Mouse (Mus musculus) spleen, embryonic (tissue): ENCODE results near the gene Cpeb2.

ENCODE experiments used
- CTCF ChIA-PET: fragments of 350-600 bp; sonication (Branson Sonifier 250); formaldehyde crosslinking; loops from one replicate; lab custom pipeline; 2022; lab: Charles Lee

Cpeb2 gene

DNA sequence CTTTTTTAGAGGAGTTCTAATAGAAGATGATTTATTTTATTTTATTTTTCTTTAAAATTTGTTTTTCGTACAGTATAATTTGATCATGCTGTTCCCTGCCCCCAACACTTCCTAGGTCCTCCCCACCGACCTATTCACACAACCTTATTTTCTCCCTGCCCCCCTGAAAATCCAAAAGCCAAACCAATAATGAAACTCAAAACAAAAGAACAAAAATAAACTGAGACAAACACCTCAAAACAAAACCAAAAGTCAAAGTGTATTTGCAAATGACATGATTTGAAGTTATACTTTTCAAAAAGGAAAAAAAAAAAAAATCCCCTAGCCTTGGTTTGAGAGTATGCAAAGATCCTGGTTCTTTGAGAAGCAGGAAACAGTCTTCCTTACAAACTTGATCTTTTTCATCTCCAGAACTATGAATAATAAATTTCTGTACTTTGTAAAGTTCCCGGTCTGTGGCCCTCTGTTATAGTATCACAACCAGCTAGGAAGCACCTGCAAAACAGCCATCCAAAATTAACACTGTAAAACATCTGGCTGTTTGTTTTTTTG lies 91.4 kb downstream of the Cpeb2 start:
- CTCF ChIA-PET = no interaction called here

DNA sequence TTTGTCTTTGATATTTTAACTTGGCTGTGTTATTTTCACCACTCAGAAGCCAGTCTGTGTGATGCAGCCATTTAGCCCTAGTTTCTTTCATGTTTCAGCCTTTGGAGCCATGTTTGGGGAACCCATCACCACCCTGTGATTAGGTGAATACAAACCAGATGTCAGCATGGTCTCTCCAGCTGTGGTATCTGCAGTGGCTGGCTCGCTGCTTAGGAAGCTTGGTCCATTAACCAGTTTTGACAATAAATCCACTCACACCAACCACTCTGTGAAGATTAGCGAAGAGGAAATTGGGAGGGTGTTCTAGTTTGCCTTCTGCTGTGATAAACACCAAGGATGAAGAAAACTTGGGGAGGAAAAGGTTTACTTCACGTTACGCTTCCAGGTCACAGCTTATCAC lies 92.6 kb downstream of the Cpeb2 start:
- CTCF ChIA-PET = no interaction called here

DNA sequence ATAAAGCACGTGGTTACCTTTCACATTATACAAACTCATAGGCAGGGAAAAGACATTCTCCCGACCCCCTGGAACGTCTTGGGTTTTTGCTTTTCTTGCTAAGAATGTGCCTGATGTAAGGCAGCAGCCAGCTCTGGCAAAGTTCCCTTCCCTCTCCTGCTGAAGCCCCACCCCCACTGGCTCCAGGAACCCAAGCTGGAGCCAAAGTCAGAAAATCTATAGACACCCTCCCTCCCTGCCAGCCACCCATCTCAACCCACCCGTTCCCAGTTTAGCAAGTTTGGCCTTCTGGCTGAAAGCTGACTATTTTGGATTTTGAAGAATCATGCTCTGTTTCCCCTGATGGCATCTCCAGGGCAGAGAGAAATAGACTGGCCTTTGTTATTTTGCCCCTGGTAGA lies 95.6 kb downstream of the Cpeb2 start:
- CTCF ChIA-PET = no interaction called here

DNA sequence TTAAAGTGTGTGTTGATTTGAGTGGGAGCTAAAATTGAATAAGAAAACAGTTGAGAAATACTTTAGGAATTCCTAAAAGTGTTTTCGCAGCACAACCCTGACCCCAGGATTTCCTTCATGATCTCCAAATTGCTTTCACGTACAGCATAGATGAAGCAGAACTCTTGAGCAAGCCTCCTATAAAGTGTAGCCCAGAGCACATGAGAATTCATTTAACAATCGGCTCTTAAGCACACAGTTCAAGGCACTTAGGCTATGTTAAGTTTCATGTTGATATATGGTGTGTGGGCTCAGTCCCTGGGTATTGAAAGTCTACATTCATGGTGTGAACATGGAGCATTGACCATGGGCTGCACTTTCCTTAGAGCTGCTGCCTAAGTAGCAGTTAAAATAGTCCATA lies 97.3 kb downstream of the Cpeb2 start:
- CTCF ChIA-PET = no interaction called here

DNA sequence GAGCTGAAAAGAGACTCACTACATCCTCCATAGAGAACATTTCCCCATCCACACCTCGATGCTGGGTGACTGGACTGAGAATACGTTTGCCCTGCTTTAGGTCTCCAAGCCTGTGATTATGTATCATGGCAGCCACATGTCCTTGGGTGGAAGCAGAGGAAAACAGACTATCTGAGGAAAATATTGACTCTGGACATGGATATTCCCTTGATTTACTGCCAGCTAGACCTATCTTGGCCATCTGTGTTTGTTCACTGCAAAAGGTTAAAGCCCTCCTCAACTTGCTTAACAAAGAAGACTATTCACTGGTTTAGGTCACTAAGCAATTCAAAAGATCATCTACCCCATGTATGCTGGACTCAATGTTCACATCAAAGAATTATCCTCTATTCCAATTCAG lies 101.5 kb downstream of the Cpeb2 start:
- CTCF ChIA-PET = no interaction called here

GRCm38 (mm10) chr5:43337212-43337611 lies 104.2 kb downstream of the Cpeb2 start:
- CTCF ChIA-PET = no interaction called here

DNA sequence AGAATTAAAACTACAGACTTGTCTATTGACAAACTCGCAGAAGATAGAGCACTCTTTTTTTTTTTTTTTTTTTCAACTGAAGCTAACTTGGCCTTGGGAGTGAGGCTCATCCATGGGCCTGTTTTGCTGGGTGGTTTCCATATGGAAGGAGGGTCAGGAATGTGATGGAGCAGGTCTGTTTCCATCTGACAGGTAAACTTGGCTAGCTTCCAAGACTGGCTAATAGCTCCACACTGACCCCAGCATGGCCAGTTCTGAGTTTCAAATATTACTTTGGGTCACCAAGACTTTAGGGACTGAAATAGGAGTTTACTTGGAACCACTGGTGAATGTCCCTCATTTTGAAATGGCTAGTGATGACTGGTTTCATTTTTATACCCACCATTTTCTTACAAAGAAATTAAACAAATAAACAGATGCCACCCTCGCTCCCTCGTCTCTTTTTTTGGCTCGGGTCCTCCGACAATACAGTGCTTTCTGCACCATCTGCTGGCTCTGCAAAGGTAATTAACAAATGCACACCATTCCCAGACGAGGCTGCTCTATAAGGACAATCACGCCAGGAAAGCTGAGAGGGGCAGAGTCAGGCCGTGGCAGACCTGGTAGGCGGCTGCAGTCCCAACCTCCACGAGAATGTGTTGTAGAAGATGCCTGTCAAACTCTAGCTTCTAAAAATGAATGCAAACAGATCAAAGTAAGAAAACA lies 106.0 kb downstream of the Cpeb2 start:
- CTCF ChIA-PET = no interaction called here
